Mouse (Mus musculus): ENCODE data around the gene Usp43. TPM values are rescaled to one million over a fixed set of nuclear protein-coding genes. Genes with fewer than 3 reads are reported as not detected.

Usp43 gene
- 0.41 and 0.72 TPM in 2 replicates for polyA plus RNA-seq (2015; fragmentation: Nextera tagmentation; extraction: Ambion mirVana)

DNA sequence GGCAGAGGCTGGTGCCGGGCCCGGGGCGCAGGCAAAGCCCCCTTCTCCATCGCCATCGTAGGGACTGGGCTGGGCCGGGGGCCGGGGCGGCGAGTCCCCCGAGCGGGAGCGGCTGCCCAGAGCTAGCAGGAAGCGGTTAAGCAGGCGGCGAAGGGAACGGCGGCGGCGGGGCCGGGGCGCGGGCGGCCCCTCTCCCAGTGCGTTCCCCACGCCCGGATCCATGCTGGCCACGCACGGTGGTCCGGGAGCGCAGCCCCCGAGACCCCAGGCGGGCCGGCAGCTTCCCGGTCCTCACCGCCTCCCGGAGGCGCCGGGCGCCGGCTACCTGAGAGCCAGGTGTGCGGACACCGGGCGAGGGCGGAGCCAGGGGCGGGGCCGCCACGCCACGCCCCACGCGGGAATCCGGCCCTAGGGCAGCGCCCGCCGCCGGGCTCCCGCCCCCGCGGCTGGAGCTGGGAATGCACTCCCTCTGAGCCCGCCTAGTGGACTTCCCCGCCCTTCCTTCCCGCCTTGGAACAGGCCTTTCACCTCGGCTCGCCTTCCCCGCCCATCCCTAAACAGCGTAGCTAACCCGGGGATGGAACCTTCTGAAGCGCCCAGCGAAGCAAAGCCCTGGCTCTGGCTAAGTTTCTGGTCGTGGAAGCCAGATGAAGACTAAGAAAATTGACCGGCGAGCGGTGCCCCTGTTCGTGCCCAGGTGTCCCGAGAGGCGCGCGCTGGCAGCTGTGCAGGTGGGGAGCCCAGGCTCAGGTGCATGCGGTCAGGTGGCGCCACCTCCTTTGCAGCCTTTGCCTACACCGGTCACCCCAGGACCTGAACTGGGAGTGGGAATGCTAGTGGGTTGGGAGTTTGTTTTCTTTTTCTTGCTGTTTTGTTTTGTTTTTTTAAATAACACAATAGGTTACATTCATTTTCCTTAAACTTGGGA is at the start of gene Usp43:
Gene Usp43, minus strand, starts transcription at position 327 of the 928 bp plus-strand sequence.

GRCm38 (mm10) chr11:67965905-67966878 is 44.2 kb upstream of the Usp43 start, which contains the start of gene Stx8:
TSS of gene Stx8 (plus strand) at chr11:67966193.

GRCm38 (mm10) chr11:67965242-67965883 is 43.4 kb upstream of the Usp43 start, which contains the start of gene Cfap52:
TSS of gene Cfap52 (minus strand) at chr11:67965651.

Other genes with a start within 250 kb of the Usp43 start
- not detected in 2 replicates for gene Rcvrn, start 226.8 kb downstream of the Usp43 start, polyA plus RNA-seq (2015; fragmentation: Nextera tagmentation; extraction: Ambion mirVana)
- gene Glp2r, start 151.0 kb downstream of the Usp43 start, polyA plus RNA-seq (2015; fragmentation: Nextera tagmentation; extraction: Ambion mirVana) = 0.05 and 0.12 TPM in 2 replicates
- gene Gsg1l2, start 147.5 kb downstream of the Usp43 start, polyA plus RNA-seq (2015; fragmentation: Nextera tagmentation; extraction: Ambion mirVana) = not detected in 2 replicates
- 0.32 and 0.65 TPM in 2 replicates for gene Dhrs7c, start 124.0 kb downstream of the Usp43 start, polyA plus RNA-seq (2015; fragmentation: Nextera tagmentation; extraction: Ambion mirVana)
- not detected in 2 replicates for gene Cfap52, start 43.5 kb upstream of the Usp43 start, polyA plus RNA-seq (2015; fragmentation: Nextera tagmentation; extraction: Ambion mirVana)
- gene Stx8, start 44.0 kb upstream of the Usp43 start, polyA plus RNA-seq (2015; fragmentation: Nextera tagmentation; extraction: Ambion mirVana) = 69.6 and 81.9 TPM in 2 replicates

Data from adrenal gland, postnatal 0 days (tissue).